ENCODE assay signal across 13 mouse cellular contexts in the genomic region with DNA sequence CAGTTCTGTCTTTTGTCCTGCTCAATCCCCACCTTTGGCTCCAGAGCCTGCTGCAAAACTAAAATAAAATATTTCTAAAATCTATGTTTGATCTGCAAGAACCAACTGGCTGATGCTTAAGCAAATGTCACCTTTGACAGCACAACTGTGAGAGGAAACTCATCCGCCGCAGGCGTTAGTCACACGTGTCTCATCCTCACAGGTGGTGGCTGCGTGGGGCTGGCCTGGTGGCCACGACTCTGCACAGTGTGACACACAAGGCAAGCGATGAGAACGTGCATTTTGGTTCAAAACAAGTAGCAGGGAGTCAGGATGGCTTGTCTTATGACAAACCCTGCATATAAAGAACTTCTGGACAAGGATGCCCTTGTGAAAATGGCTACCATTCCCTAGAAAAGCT.
DNase-seq lines count a peak whose midpoint lies in the region; ATAC-seq and TF ChIP-seq lines count a peak whose summit lies in the region.
"Had no signal": no experiment of that assay in that cellular context is flagged by ENCODE, and none has a peak within 500 bp of the region (broad histone marks: within the 10 kb centered on the region; RNA-seq: fewer than 3 reads in every experiment).

No protein-coding gene starts in this region.

- no peak for DNase-seq in midbrain, postnatal 0 days (ENCODE audit: low spot score)
- DNase-seq in thymus, postnatal 25 days: peak; percentile 84
- no peak for DNase-seq in right cerebral cortex, postnatal 4 days
- DNase-seq in midbrain, embryonic 10.5 days (ENCODE audit: low spot score): no peak
- DNase-seq in adrenal gland, postnatal 14 days: no peak
- DNase-seq: adrenal gland, adult 8-10 months; cerebellum, postnatal 10 days had no signal

- H3K4me3 ChIP-seq in midbrain, embryonic 13.5 days (replicated peaks): no peak overlapping the region
- H3K4me3 ChIP-seq in midbrain, postnatal 0 days (ENCODE audit: low read depth, low read length): no peak overlapping the region
- no peak overlapping the region for H3K4me3 ChIP-seq in bone marrow, adult 2 months (replicated peaks; ENCODE audit: control insufficient read depth, low read depth, low read length)
- no peak overlapping the region for H3K4me3 ChIP-seq in small intestine, adult 2 months (ENCODE audit: low read depth, low read length)
- H3K4me3 ChIP-seq in midbrain, embryonic 10.5 days: no peak overlapping the region
- H3K4me3 ChIP-seq: erythroblast, embryonic 14.5 days; limb, embryonic 13.5 days; myocyte had no signal

- H3K9me3 ChIP-seq in midbrain, embryonic 13.5 days: no peaks in the 10 kb centered on the region
- no peaks in the 10 kb centered on the region for H3K9me3 ChIP-seq in midbrain, postnatal 0 days (ENCODE audit: low read length)
- H3K9me3 ChIP-seq in midbrain, embryonic 10.5 days (replicated peaks): no peaks in the 10 kb centered on the region
- H3K9me3 ChIP-seq: limb, embryonic 13.5 days had no signal

- no peaks in the 10 kb centered on the region for H3K36me3 ChIP-seq in midbrain, embryonic 13.5 days
- H3K36me3 ChIP-seq in midbrain, postnatal 0 days (ENCODE audit: insufficient read depth, low read length): no peaks in the 10 kb centered on the region
- H3K36me3 ChIP-seq in small intestine, adult 2 months (ENCODE audit: control insufficient read depth, insufficient read depth, low read length): no peaks in the 10 kb centered on the region
- H3K36me3 ChIP-seq in midbrain, embryonic 10.5 days: no peaks in the 10 kb centered on the region
- H3K36me3 ChIP-seq: limb, embryonic 13.5 days had no signal

- no peaks in the 10 kb centered on the region for H3K27me3 ChIP-seq in midbrain, embryonic 13.5 days
- no peaks in the 10 kb centered on the region for H3K27me3 ChIP-seq in midbrain, postnatal 0 days (ENCODE audit: insufficient read depth, low read length)
- no peaks in the 10 kb centered on the region for H3K27me3 ChIP-seq in small intestine, adult 2 months (ENCODE audit: control insufficient read depth, insufficient read depth, low read length)
- H3K27me3 ChIP-seq in midbrain, embryonic 10.5 days (ENCODE audit: low read depth, poor library complexity, severe bottlenecking): peaks cover 8% of the 10 kb centered on the region
- H3K27me3 ChIP-seq: limb, embryonic 13.5 days had no signal

- H3K9ac ChIP-seq in midbrain, embryonic 13.5 days (replicated peaks): no peak overlapping the region
- H3K9ac ChIP-seq in midbrain, postnatal 0 days (replicated peaks; ENCODE audit: low read length, poor library complexity, severe bottlenecking): no peak overlapping the region
- H3K9ac ChIP-seq: limb, embryonic 13.5 days had no signal

- H3K4me1 ChIP-seq in midbrain, embryonic 13.5 days (replicated peaks): peaks cover 37% of the 10 kb centered on the region
- 0 out of 2 replicates have a peak, but pooled peaks cover 4% of the 10 kb centered on the region for H3K4me1 ChIP-seq in midbrain, postnatal 0 days (ENCODE audit: insufficient read depth, low read length)
- H3K4me1 ChIP-seq in bone marrow, adult 2 months (ENCODE audit: control insufficient read depth, insufficient read depth, low read length): peaks cover 6% of the 10 kb centered on the region
- H3K4me1 ChIP-seq in small intestine, adult 2 months (ENCODE audit: control insufficient read depth, insufficient read depth, insufficient read length, low read length): peaks cover 12% of the 10 kb centered on the region
- peaks cover 70% of the 10 kb centered on the region for H3K4me1 ChIP-seq in midbrain, embryonic 10.5 days

- TF ChIP-seq POLR2A in bone marrow, adult 2 months (IDR thresholded peaks at IDR 0.05; ENCODE audit: borderline replicate concordance, control insufficient read depth, low read depth, low read length): no peak
- TF ChIP-seq POLR2A in small intestine, adult 2 months (IDR thresholded peaks at IDR 0.05; ENCODE audit: low read depth, low read length): no peak

- 78% methylated on average over 8 of the region's 8 CpGs for WGBS in midbrain, embryonic 13.5 days
- 61% methylated on average over 8 of the region's 8 CpGs for WGBS in midbrain, postnatal 0 days
- WGBS in bone marrow, adult 2 months: 49% methylated on average over 8 of the region's 8 CpGs
- 63% methylated on average over 8 of the region's 8 CpGs for WGBS in small intestine, adult 2 months
- WGBS in midbrain, embryonic 10.5 days: 77% methylated on average over 8 of the region's 8 CpGs

- 0 out of 2 replicates have a peak overlapping the region, but pooled peaks have one; percentile 1 for H3K27ac ChIP-seq in midbrain, embryonic 13.5 days
- no peak overlapping the region for H3K27ac ChIP-seq in midbrain, postnatal 0 days (ENCODE audit: low read depth, low read length)
- peak overlapping the region; percentile 37; the same call in 1 of the 2 replicates for H3K27ac ChIP-seq in bone marrow, adult 2 months (ENCODE audit: control insufficient read depth, insufficient read depth, low read depth, low read length, poor library complexity)
- H3K27ac ChIP-seq in small intestine, adult 2 months (ENCODE audit: insufficient read depth, low read depth, low read length): peak overlapping the region; percentile 38; the same call in 1 of the 2 replicates
- no peak overlapping the region for H3K27ac ChIP-seq in midbrain, embryonic 10.5 days (replicated peaks)
- H3K27ac ChIP-seq: limb, embryonic 13.5 days had no signal

- H3K4me2 ChIP-seq in midbrain, embryonic 13.5 days (replicated peaks): no peak overlapping the region
- H3K4me2 ChIP-seq in midbrain, postnatal 0 days (ENCODE audit: low read depth, low read length, poor library complexity, severe bottlenecking): no peak overlapping the region
- H3K4me2 ChIP-seq: limb, embryonic 13.5 days had no signal

- ATAC-seq in midbrain, embryonic 13.5 days: no peak
- ATAC-seq in midbrain, postnatal 0 days (ENCODE audit: low FRiP score): no peak

- no peak for TF ChIP-seq CTCF in midbrain, postnatal 0 days (IDR thresholded peaks at IDR 0.05)
- TF ChIP-seq CTCF in bone marrow, adult 2 months (IDR thresholded peaks at IDR 0.05; ENCODE audit: control insufficient read depth, insufficient read depth, low read length): no peak
- TF ChIP-seq CTCF in small intestine, adult 2 months (IDR thresholded peaks at IDR 0.05; ENCODE audit: extremely low read depth, insufficient read length, insufficient replicate concordance, low read depth, low read length): no peak

Comparison
In these comparisons a context has a peak if more than half of its experiments do, and no peak if none do; other contexts are left out.
1. H3K27ac ChIP-seq: peak in midbrain, embryonic 13.5 days (single experiment), bone marrow, adult 2 months (single experiment) and small intestine, adult 2 months (single experiment); none in midbrain, postnatal 0 days (single experiment) and midbrain, embryonic 10.5 days (single experiment).